In the genomic region with DNA sequence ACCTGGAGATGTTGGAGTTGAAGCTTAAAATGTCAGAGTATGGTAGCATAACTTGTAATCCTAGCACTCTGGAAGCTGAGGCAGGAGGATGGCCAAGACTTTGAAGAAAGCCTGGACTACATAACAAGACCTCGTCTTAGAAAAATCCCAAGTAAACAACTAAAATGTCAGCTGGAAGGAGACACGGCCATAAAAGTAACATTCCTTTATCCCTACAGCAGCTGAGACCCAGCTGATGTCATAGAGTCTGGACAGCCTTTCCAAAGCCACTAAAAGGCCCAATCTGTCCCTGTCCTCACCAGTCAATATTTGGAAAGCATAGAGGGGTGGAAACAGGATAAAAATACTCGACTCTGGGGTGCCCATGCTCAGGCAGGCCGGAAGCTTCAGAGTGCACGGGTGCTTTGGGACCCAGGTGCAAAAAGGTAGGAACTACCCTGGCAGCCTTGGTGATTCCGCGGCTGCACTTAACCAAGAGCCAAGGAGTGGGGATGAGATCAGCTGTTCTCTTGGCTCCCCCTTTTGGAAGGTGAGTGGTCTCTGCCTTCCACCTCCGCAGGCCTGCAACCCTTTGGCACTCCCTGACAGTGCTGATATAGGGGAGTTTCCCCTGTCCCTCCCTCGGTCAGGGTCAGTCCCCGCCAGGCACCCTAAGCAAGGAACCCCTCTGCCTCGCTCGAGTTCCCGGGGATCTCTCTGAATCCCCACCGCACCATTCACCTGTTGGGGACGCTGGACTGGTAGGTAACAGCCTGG, we compare ENCODE assay signal across 9 mouse cellular contexts. TPM values are rescaled to one million over a fixed set of nuclear protein-coding genes. Genes with fewer than 3 reads are reported as not detected.
A peak's percentile ranks its signal among the peaks of the same experiment; 100 is the strongest.
DNase-seq lines count a peak whose midpoint lies in the region; ATAC-seq lines count a peak whose summit lies in the region.
"Had no signal": no experiment of that assay in that cellular context is flagged by ENCODE, and none has a peak within 500 bp of the region (broad histone marks: within the 10 kb centered on the region; RNA-seq: fewer than 3 reads in every experiment).

No protein-coding gene starts in this region.

- H3K36me3 ChIP-seq in heart, embryonic 12.5 days = no peaks in the 10 kb centered on the region
- H3K36me3 ChIP-seq in lung, embryonic 16.5 days (ENCODE audit: control insufficient read depth, insufficient read depth, low read length) = no peaks in the 10 kb centered on the region
- H3K36me3 ChIP-seq in intestine, embryonic 16.5 days (ENCODE audit: control insufficient read depth, insufficient read depth, low read length) = no peaks in the 10 kb centered on the region
- H3K36me3 ChIP-seq in stomach, embryonic 14.5 days (ENCODE audit: control insufficient read depth, insufficient read depth, low read length) = no peaks in the 10 kb centered on the region
- no peaks in the 10 kb centered on the region for H3K36me3 ChIP-seq in midbrain, embryonic 14.5 days (ENCODE audit: control insufficient read depth, insufficient read depth, low read length)

- WGBS in heart, embryonic 12.5 days = 14% methylated on average over 15 of the region's 15 CpGs
- WGBS in lung, embryonic 16.5 days = 16% methylated on average over 15 of the region's 15 CpGs
- 29% methylated on average over 15 of the region's 15 CpGs for WGBS in intestine, embryonic 16.5 days
- WGBS in stomach, embryonic 14.5 days = 21% methylated on average over 15 of the region's 15 CpGs
- WGBS in midbrain, embryonic 14.5 days = 16% methylated on average over 15 of the region's 15 CpGs

- H3K9me3 ChIP-seq in heart, embryonic 12.5 days (replicated peaks) = no peaks in the 10 kb centered on the region
- no peaks in the 10 kb centered on the region for H3K9me3 ChIP-seq in lung, embryonic 16.5 days (ENCODE audit: control insufficient read depth, low read length)
- no peaks in the 10 kb centered on the region for H3K9me3 ChIP-seq in intestine, embryonic 16.5 days (ENCODE audit: control insufficient read depth, low read length)
- no peaks in the 10 kb centered on the region for H3K9me3 ChIP-seq in stomach, embryonic 14.5 days (ENCODE audit: control insufficient read depth, low read depth, low read length)
- H3K9me3 ChIP-seq in midbrain, embryonic 14.5 days (ENCODE audit: control insufficient read depth, low read length) = no peaks in the 10 kb centered on the region

- no peak overlapping the region for H3K9ac ChIP-seq in heart, embryonic 12.5 days
- H3K9ac ChIP-seq in lung, embryonic 16.5 days (ENCODE audit: low read length) = no peak overlapping the region
- no peak overlapping the region for H3K9ac ChIP-seq in intestine, embryonic 16.5 days (ENCODE audit: low read depth, low read length)
- no peak overlapping the region for H3K9ac ChIP-seq in stomach, embryonic 14.5 days (replicated peaks; ENCODE audit: low read depth, low read length)
- no peak overlapping the region for H3K9ac ChIP-seq in midbrain, embryonic 14.5 days (replicated peaks; ENCODE audit: low read length)

- peak overlapping the region; percentile 78 for H3K4me2 ChIP-seq in heart, embryonic 12.5 days
- peak overlapping the region; percentile 61 for H3K4me2 ChIP-seq in lung, embryonic 16.5 days (ENCODE audit: low read depth, low read length)
- no peak overlapping the region for H3K4me2 ChIP-seq in intestine, embryonic 16.5 days (ENCODE audit: low read depth, low read length)
- peak overlapping the region; percentile 61 for H3K4me2 ChIP-seq in stomach, embryonic 14.5 days (replicated peaks; ENCODE audit: low read depth, low read length)
- no peak overlapping the region for H3K4me2 ChIP-seq in midbrain, embryonic 14.5 days (ENCODE audit: low read length)

- H3K4me1 ChIP-seq in heart, embryonic 12.5 days (replicated peaks) = peaks cover 39% of the 10 kb centered on the region
- H3K4me1 ChIP-seq in lung, embryonic 16.5 days (replicated peaks; ENCODE audit: control insufficient read depth, insufficient read depth, low read length) = peaks cover 30% of the 10 kb centered on the region
- H3K4me1 ChIP-seq in intestine, embryonic 16.5 days (ENCODE audit: control insufficient read depth, insufficient read depth, low read length) = peaks cover 32% of the 10 kb centered on the region
- peaks cover 46% of the 10 kb centered on the region for H3K4me1 ChIP-seq in stomach, embryonic 14.5 days (ENCODE audit: control insufficient read depth, insufficient read depth, low read length)
- no peaks in the 10 kb centered on the region for H3K4me1 ChIP-seq in midbrain, embryonic 14.5 days (ENCODE audit: control insufficient read depth, insufficient read depth, low read length)

- H3K4me3 ChIP-seq in heart, embryonic 12.5 days = 0 out of 2 replicates have a peak overlapping the region, but pooled peaks have one; percentile 47
- peak overlapping the region; percentile 49; the same call in 1 of the 2 replicates for H3K4me3 ChIP-seq in lung, embryonic 16.5 days (ENCODE audit: low read length)
- peak overlapping the region; percentile 56; the same call in 1 of the 2 replicates for H3K4me3 ChIP-seq in intestine, embryonic 16.5 days (ENCODE audit: low read length)
- H3K4me3 ChIP-seq in stomach, embryonic 14.5 days (ENCODE audit: low read depth, low read length) = peak overlapping the region; percentile 33; the same call in 1 of the 2 replicates
- no peak overlapping the region for H3K4me3 ChIP-seq in midbrain, embryonic 14.5 days (replicated peaks; ENCODE audit: low read depth, low read length)

- H3K27me3 ChIP-seq in heart, embryonic 12.5 days (replicated peaks) = peaks cover 42% of the 10 kb centered on the region
- H3K27me3 ChIP-seq in lung, embryonic 16.5 days (ENCODE audit: control insufficient read depth, insufficient read depth, low read depth, low read length) = peaks cover 15% of the 10 kb centered on the region
- H3K27me3 ChIP-seq in intestine, embryonic 16.5 days (replicated peaks; ENCODE audit: control insufficient read depth, insufficient read depth, low read length) = peaks cover 5% of the 10 kb centered on the region; the same call in 1 of the 2 replicates
- H3K27me3 ChIP-seq in stomach, embryonic 14.5 days (ENCODE audit: control insufficient read depth, insufficient read depth, low read length) = peaks cover 8% of the 10 kb centered on the region; the same call in 1 of the 2 replicates
- H3K27me3 ChIP-seq in midbrain, embryonic 14.5 days (ENCODE audit: control insufficient read depth, insufficient read depth, low read length) = peaks cover 39% of the 10 kb centered on the region

- DNase-seq in heart, adult 9 months (ENCODE audit: low spot score in 2 of 2) = no peak
- DNase-seq in lung, postnatal 14 days = no peak
- DNase-seq in midbrain, embryonic 14.5 days = no peak
- DNase-seq in embryo, embryonic 11 days = no peak
- DNase-seq: cerebellum, adult 11-12 months had no signal

- no peak for ATAC-seq in heart, embryonic 12.5 days (ENCODE audit: insufficient number of reproducible peaks, low FRiP score)
- ATAC-seq in lung, embryonic 16.5 days (ENCODE audit: low read depth) = no peak
- ATAC-seq in intestine, embryonic 16.5 days = no peak
- ATAC-seq in stomach, embryonic 14.5 days (ENCODE audit: insufficient number of reproducible peaks, insufficient read depth, low FRiP score, low read depth) = no peak
- ATAC-seq in midbrain, embryonic 14.5 days (ENCODE audit: low FRiP score, low TSS enrichment) = no peak

- no peak overlapping the region for H3K27ac ChIP-seq in heart, embryonic 12.5 days (ENCODE audit: poor library complexity, severe bottlenecking)
- no peak overlapping the region for H3K27ac ChIP-seq in lung, embryonic 16.5 days (ENCODE audit: low read length)
- no peak overlapping the region for H3K27ac ChIP-seq in intestine, embryonic 16.5 days (ENCODE audit: low read length)
- H3K27ac ChIP-seq in stomach, embryonic 14.5 days (ENCODE audit: low read length) = no peak overlapping the region
- no peak overlapping the region for H3K27ac ChIP-seq in midbrain, embryonic 14.5 days (replicated peaks; ENCODE audit: low read depth, low read length)

RNA-seq across cellular contexts. Expression of gene Atp2a3, which starts 0.9 kb away (rescaled TPM):
- 4.8 and 5.7 TPM in 2 replicates for polyA plus RNA-seq in heart, embryonic 12.5 days (2016; fragmentation: Nextera tagmentation; extraction: Ambion mirVana)
- polyA plus RNA-seq in lung, embryonic 16.5 days (2015; fragmentation: Nextera tagmentation; extraction: Ambion mirVana) = 21.7 and 23.2 TPM in 2 replicates
- polyA plus RNA-seq in intestine, embryonic 16.5 days (2015; fragmentation: Nextera tagmentation; extraction: Ambion mirVana) = 28.1 and 28.8 TPM in 2 replicates
- polyA plus RNA-seq in stomach, embryonic 14.5 days (2014; fragmentation: Nextera tagmentation; extraction: Ambion mirVana) = 16.2 and 17.3 TPM in 2 replicates
- 0.55 and 0.91 TPM in 2 replicates for polyA plus RNA-seq in midbrain, embryonic 14.5 days (2014; fragmentation: Nextera tagmentation; extraction: Ambion mirVana)

RNA-seq across cellular contexts. Expression of gene P2rx1, which starts 38.8 kb away (rescaled TPM):
- polyA plus RNA-seq in heart, embryonic 12.5 days (2016; fragmentation: Nextera tagmentation; extraction: Ambion mirVana) = 2.2 and 2.7 TPM in 2 replicates
- 2.2 and 2.6 TPM in 2 replicates for polyA plus RNA-seq in lung, embryonic 16.5 days (2015; fragmentation: Nextera tagmentation; extraction: Ambion mirVana)
- 15.7 and 16.5 TPM in 2 replicates for polyA plus RNA-seq in intestine, embryonic 16.5 days (2015; fragmentation: Nextera tagmentation; extraction: Ambion mirVana)
- 2.2 and 8.0 TPM in 2 replicates for polyA plus RNA-seq in stomach, embryonic 14.5 days (2014; fragmentation: Nextera tagmentation; extraction: Ambion mirVana)
- 0.36 and 0.41 TPM in 2 replicates for polyA plus RNA-seq in midbrain, embryonic 14.5 days (2014; fragmentation: Nextera tagmentation; extraction: Ambion mirVana)

RNA-seq across cellular contexts. Expression of gene Camkk1, which starts 58.7 kb away (rescaled TPM):
- 2.0 and 2.2 TPM in 2 replicates for polyA plus RNA-seq in heart, embryonic 12.5 days (2016; fragmentation: Nextera tagmentation; extraction: Ambion mirVana)
- polyA plus RNA-seq in lung, embryonic 16.5 days (2015; fragmentation: Nextera tagmentation; extraction: Ambion mirVana) = 7.3 and 7.5 TPM in 2 replicates
- 8.1 and 8.9 TPM in 2 replicates for polyA plus RNA-seq in intestine, embryonic 16.5 days (2015; fragmentation: Nextera tagmentation; extraction: Ambion mirVana)
- 4.3 and 5.0 TPM in 2 replicates for polyA plus RNA-seq in stomach, embryonic 14.5 days (2014; fragmentation: Nextera tagmentation; extraction: Ambion mirVana)
- polyA plus RNA-seq in midbrain, embryonic 14.5 days (2014; fragmentation: Nextera tagmentation; extraction: Ambion mirVana) = 11.0 and 16.6 TPM in 2 replicates

Comparison
In these comparisons a context has a peak if more than half of its experiments do, and no peak if none do; other contexts are left out.
1. H3K4me2 ChIP-seq: peak in heart, embryonic 12.5 days (single experiment), lung, embryonic 16.5 days (single experiment) and stomach, embryonic 14.5 days (single experiment); none in intestine, embryonic 16.5 days (single experiment) and midbrain, embryonic 14.5 days (single experiment).